Mouse (Mus musculus) cerebral cortex, adult 2 months (tissue): ENCODE results near the gene Myo1f.

Experiments
- WGBS: fragments of 180-500 bp; shearing (Covaris S2); methylation state at CpG from one replicate; pipeline ENCODE4 v1.1.7; 2018; 5-methylcytosine and 5-hydroxymethylcytosine counted together

Myo1f gene

GRCm38 (mm10) chr17:33649781-33650475 lies 94.4 kb downstream of the Myo1f start:
- WGBS, result 97% methylated on average over 34 of the region's 34 CpGs
